Mouse (Mus musculus): ENCODE results near the gene Zswim3.
"Not testable (repeated sequence)": the region's sequence is repeated elsewhere in the genome, so short reads cannot be mapped to it uniquely, and the experiment has no call there.

The Zswim3 gene

DNA sequence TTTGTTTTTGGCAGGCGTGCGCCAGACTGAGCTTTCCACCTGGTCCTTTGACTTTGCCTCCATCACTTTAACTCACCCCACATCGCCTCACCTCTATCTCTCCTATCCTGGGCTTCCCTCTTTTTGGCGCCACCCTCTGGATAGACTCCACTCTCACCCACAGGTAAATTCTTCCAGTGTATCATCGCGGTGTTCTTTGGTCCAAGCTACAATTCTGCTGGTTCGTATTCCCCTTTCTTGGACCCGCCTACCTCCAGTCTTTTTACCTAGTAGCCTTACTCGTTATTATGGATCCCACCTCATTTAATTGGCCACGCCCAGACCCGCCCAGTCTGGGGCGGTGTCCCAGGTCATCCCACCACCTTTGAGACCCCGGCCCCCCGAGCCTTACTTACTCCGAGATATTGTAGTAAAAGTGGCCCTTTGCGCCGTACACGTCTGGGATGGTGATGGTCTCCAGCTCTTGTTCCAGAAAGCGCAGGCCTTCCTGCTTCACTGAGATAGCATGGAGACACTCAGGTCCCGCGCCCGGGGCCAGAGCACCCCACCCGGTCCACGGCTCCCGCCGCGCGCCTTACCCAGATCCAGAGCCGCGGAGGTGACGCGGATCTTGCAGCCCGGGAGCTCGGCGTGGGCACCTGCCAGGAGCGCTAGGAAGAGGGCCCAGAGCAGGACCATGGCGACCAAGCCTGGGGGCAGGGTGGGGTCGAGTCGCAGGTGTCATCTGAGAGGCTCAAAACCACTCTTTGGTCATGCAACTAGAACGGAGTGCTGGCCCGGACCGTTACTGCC is 51.6 kb downstream of the Zswim3 start:
- no peak for DNase-seq (ENCODE audit: low spot score)

DNA sequence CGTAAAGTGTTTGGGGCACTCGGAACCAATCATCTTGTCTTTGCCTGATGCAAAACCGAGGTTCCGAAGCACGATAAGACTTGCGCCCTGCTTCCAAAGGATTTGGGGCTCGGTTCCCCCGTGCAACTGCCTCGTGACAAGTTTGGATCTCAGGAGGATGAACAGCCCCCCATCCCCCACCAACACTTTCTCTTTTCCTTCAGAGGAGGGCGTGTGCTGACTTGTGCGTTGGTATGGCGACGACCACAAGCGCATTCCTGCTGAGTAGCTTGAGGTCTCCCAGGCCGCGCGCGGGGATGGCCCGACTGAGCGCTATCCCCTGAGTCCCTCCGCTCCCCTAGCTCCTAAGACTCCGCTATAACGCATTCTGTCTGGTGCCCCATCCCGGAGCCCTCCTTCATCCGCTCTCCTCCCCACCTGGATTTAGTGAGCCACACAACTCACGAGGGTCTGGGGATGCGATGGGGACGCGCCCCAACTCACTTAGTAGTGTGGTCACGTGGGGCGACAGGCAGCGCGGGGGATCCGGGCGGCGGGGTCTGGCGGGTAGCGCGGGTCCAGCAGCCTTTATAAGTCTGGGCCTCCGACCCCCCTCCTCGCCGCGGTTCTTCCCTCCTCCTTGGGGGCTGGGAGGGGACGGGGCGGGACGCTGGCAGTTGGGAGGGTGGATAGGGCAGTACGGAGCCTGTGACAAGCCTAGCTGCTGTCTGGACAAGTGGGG is 52.4 kb downstream of the Zswim3 start, which contains the start of gene Pltp:
Pltp (minus strand) TSS at position 611 of the 721 bp plus-strand sequence.
- no peak for DNase-seq (ENCODE audit: low spot score)

DNA sequence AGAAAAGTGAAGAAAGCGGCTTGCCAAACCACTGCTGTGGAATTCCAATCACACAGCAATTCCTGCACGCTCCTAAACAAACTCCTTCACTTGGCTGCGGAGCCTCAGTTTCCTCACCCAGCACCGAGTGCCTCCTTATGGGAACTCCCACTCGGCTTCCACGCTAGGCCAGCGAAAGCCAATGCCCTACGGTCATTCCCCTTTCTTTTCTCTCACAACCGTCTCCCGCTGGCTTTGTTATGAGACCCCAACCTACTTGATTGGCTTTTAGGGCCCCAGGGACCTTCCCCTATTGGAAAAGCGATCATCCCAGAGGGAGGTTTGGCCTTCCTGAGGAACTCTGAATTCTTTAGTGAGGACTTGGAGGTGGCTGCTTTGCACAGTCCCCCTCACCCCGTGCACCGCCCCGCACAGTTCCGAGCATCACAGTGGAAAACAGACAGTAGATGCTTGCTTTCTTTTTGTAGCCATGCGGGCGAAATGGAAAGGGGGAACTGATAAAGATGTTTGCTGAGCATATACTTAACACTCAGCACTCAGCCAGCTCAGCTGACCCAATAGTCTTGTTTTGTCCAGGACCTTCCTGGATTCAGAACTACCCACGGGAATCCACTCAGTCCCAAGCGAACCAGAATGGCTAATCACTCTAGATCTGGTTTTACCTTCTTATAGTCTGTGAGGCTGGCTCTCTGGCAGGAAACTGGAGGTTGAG is 53.1 kb downstream of the Zswim3 start:
- no peak for DNase-seq (ENCODE audit: low spot score)

DNA sequence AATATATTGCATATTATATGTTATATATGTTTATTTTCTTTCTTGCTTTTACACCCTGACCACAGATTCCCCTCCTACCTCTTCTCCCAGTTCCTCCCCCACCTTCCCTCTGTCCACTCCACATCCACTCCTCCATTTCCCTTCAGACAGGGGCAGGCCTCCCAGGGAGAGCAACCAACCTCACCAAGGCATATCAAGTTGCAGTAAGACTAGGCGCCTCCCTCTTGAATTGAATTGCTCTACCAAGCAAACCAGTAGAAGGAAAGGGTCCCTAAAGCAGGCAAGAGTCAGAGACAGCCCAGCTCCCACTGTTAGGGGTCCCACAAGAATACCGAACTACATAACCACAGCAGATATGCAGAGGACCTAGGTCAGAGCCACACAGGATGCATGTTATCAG is 54.3 kb downstream of the Zswim3 start:
- no peak for DNase-seq (ENCODE audit: low spot score)

DNA sequence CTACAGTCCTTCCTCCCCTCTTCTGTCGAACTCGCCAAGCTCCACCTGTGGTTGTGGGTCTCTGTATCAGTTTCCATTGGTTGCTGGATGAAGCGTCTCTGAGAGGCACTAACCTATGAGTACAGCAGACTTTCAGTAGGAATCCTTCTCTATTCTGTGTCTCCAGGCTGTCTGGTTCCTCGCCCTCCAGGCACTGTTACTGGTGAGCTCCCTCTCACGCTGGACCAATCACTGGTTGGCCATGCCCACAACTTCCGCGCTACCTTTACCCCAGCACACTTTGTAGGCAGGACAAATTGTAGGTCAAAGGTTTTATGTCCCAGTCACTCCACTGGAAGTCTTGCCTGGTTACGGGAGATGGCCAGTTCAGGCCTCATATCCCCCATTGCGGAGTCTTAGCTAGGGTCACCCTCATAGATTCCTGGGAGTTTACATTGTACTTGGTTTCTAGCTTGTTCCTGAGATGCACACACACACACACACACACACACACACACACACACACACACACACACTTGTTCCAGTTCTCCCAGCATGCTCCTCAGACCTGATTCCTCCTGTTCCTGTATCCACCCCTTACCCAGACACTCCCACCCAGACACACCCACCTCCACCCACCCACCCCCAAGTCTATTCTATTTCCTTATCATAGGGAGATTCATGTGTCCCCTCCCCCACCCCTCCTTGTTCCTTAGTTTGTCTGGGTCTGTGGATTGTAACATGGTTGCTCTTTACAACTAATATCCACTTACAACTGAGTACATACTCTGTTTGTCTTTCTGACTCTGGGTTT is 54.9 kb downstream of the Zswim3 start:
- DNase-seq (ENCODE audit: low spot score), result no peak

DNA sequence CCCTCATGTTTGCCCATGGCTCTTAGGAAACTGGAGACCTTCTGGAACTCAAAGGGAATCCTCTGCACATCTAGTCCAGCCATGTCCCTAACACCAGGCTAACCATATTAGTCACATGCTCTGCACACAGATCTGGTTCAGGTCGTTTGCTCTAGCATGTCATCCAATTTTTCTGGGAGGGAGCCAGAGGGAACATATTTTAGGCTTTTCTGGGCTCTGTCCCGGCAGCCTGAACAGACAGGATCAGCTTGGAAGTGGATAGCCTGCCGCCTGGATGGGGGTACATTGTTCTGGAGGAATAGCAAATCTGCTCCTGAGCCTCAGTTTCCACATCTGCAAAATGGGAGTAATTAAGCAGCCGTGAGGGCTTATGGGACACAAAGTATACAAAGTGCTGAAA is 56.2 kb downstream of the Zswim3 start:
- no peak for DNase-seq (ENCODE audit: low spot score)

DNA sequence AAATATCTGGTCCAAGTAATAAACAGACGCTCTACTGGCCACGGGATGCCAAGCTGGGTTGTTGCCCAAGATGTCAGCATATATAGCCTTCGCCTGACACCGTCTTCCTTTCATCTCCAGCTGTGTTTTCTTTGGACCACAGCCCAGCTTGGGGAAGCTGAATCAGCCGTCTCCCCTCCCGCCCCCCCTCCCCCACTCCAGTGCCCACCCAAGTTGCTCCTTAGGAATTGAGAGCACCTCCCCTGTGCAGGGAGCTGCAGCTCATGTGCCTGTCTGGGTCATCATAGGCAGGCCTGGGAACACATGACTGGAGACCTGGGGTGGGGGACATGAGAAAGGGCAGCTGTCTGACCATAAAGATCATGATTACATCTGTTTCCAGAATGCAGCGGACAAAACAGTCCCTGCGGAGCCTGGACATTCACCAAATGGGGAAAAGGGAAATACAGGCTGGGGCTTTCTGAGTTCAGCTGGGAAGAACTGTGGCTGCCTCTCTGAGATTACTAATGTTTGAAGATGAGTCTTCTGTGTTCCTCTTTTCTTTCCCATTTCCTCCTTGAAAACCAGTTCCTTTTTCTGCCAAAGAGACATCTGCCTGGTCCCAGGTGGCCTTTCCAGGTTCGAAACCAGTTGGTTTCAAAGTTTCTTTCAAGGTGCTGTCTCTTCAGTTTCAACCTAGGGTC is 57.4 kb downstream of the Zswim3 start:
- DNase-seq (ENCODE audit: low spot score), result no peak

DNA sequence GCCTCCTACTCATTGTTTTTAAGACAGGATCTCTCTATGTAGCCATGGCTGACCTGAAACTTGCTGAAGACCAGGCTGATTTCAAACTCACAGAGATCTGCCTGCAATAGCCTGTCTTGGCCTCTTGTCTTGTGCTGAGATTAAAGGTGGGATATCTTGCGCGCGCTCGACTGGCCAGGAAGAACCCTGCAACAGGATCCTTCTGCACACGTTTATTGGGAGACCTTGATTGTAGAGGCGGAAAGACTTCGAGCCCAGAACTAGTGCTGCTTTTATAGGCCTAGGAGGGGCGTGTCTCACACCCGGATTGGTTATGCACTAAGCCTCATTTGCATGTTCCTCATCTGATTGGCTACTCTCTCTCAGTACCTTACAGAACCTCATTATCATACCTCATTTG is 58.5 kb downstream of the Zswim3 start:
- DNase-seq (ENCODE audit: low spot score), result not testable (repeated sequence)

DNA sequence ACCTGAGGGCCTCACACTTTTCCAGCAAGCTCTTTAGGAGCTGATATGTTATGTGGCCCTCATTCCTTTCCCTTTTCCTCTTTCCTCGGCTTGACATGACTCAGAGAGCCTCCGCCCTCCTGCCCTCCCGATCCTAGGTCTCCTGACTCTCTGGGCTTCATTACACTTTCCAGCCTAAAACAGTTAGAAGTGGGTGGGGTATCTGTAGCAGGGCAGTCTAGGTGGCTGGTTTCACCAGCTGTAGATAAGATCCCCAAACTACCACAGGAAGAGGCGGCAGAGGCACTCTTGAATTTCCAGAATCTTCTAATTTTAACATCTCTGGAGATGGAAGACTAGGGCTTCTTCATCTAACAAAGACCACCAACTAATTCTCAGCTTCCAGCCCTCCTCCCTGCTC is 59.7 kb downstream of the Zswim3 start:
- no peak for DNase-seq (ENCODE audit: low spot score)

DNA sequence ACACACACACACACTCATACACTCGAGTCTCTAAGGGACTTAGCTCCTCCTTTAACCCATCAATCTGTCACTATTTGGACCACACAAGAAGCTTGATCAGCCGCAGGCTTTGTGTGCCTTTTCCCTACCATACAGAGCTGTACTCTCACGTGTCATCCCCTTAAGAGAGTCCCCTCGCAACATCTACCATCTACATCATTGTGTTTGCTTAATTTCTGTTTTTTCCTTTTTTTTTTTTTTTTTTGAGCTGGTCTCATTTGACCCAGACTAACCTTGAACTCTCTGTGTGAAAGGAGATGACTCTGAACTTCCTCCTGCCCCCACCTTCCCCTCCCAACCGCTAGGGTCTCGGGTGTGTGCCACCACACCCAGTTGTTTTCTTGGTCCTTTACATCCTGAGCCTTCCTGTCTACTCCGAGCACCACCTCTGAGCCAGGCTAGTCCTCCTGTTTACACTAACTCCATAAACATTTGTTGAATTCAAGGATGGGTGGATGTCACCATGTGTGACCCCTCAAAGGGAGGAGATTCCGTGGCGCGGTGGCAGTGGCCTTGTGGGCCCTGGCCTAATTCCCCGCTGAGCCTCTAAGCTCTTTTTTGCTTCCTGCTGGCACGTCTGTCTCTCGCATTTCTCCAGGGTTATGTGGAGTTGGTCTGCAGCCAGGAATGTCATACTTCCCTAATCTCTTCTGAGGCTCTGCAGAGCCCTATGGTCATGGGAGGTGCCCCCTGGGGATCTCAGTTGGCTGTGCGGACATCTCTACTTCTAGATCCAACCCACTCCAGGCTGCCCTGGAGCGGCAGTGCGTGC is 62.0 kb downstream of the Zswim3 start:
- no peak for DNase-seq (ENCODE audit: low spot score)

DNA sequence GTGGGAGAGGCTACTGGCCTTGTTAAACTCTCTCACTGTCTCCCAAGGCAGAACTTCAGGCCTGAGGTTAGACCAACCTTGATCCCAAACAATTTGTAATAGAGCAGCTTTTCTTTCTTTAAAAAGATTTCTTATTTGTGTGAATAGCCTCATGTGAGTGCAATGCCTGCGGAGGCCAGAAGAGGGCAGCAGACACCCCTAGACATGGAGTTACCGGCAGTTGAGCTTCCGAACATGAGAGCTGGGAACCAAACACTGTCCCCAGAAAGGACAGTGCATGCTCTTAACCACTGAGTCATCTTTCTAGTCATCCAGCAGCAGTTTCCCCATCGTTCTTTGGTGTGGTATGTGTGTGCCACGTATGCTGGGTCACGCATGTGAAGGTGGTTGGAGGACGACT is 62.7 kb downstream of the Zswim3 start:
- no peak for DNase-seq (ENCODE audit: low spot score)

DNA sequence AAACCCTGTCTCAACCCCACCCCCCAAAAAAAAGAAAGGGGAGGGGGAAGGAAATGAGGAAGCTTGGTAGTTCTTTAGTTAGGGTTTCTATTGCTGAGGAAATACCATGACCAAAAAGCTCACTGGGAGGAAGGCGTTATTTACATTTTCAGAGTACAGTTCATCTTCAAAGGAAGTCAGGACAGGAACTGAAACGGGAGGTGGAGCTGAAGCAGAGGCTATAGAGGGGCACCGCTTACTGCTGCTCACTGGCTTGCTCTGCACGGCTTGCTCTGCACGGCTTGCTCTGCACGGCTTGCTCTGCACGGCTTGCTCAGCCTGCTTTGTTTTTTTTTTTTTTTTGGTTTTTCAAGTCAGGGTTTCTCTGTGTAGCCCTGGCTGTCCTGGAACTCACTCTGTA is 63.6 kb downstream of the Zswim3 start:
- no peak for DNase-seq (ENCODE audit: low spot score)
